Mouse (Mus musculus): ENCODE measurements around the gene Scfd1.

DNA sequence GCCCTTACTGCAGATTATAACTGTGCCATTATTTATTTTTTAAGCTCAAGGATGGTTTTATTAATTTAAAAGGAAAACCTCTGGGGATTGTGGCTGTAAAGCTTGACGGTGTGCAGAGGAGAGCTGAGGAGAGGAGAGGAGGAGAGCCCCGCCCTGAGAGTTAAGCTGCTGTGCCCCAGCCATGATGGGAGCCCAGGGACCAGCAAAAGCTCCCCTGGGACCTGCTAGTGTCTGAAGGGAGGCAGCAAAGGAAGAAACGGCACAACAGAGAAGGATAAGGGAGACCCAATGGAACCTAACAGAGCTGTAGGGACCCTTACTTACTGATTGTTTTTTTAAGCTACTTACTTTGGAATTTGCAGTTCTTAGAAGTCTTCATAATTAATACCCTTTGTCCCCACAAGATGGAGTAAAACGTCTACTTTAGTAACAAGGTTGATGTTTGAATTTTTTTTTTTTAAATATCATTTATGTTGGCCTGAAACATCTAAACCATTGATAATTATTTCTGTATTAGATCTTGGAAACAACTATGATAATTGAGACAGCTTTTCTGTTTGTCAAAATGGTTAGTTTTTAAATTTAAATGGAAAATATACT is 26.8 kb downstream of the Scfd1 start:
- TF ChIP-seq HCFC1 (IDR thresholded peaks at IDR 0.05; ENCODE audit: borderline replicate concordance, insufficient read depth, low read length) (no peak), ZNF384 (IDR thresholded peaks at IDR 0.05; ENCODE audit: low read depth, low read length) (0 out of 2 replicates have a peak, but pooled peaks have one; percentile 50), ZC3H11A (IDR thresholded peaks at IDR 0.05; ENCODE audit: borderline replicate concordance, low read depth, low read length) (0 out of 2 replicates have a peak, but pooled peaks have one; percentile 34)
